Mouse (Mus musculus) embryonic facial prominence, embryonic 15.5 days (tissue): ENCODE measurements at regions not wholly inside any gene's neighbourhood (a gene's known extent, or its start where the extent isn't known, plus 50 kb on each side); places are given as distances from the start of the nearest gene placed in this dataset.
"Not testable (repeated sequence)": the region's sequence is repeated elsewhere in the genome, so short reads cannot be mapped to it uniquely, and the experiment has no call there.

Source experiments
- ATAC-seq: fragments of 200-750 bp; cut with Nextera tagmentation; 2 replicates; pipeline ENCODE4 v1.8.0; 2017; ENCODE audit warnings: low read depth, moderate TSS enrichment; ENCODE audit not compliant: insufficient number of reproducible peaks, low FRiP score, low TSS enrichment
- H3K27ac ChIP-seq: fragments of 300-500 bp; sonication (generic); replicated peaks from 2 replicates; pipeline ENCODE4 v1.5.1; 2015; ENCODE audit warnings: mild to moderate bottlenecking, inconsistent platforms
- H3K27me3 ChIP-seq: fragments of 300-500 bp; sonication (generic); 2 replicates; pipeline ENCODE4 v1.6.1; 2015; ENCODE audit warnings: inconsistent platforms
- H3K36me3 ChIP-seq: fragments of 300-500 bp; sonication (generic); 2 replicates; pipeline ENCODE4 v1.6.1; 2015; ENCODE audit warnings: mild to moderate bottlenecking, inconsistent platforms
- H3K4me1 ChIP-seq: fragments of 300-500 bp; sonication (generic); 2 replicates; pipeline ENCODE4 v1.6.1; 2015; ENCODE audit warnings: inconsistent platforms
- H3K4me2 ChIP-seq: fragments of 300-500 bp; sonication (generic); replicated peaks from 2 replicates; pipeline ENCODE4 v1.6.1; 2015; ENCODE audit warnings: mild to moderate bottlenecking, inconsistent platforms
- H3K4me3 ChIP-seq: fragments of 300-500 bp; sonication (generic); replicated peaks from 2 replicates; pipeline ENCODE4 v1.5.1; 2015; ENCODE audit warnings: mild to moderate bottlenecking, inconsistent platforms
- H3K9ac ChIP-seq: fragments of 300-500 bp; sonication (generic); 2 replicates; pipeline ENCODE4 v1.6.1; 2015; ENCODE audit warnings: inconsistent platforms
- H3K9me3 ChIP-seq: fragments of 300-500 bp; sonication (generic); replicated peaks from 2 replicates; pipeline ENCODE4 v1.6.1; 2016; ENCODE audit warnings: inconsistent platforms
- WGBS: fragments of 180-500 bp; shearing (Covaris S2); methylation state at CpG from one replicate; pipeline ENCODE4 v1.1.7; 2015; 5-methylcytosine and 5-hydroxymethylcytosine counted together

GRCm38 (mm10) chr14:73453164-73453563 lies 56.7 kb upstream of the Med4 start:
- WGBS, result 34% methylated on average over 12 of the region's 12 CpGs
- Histone ChIP-seq H3K9me3 (no peaks in the 10 kb centered on the region), H3K36me3 (no peaks in the 10 kb centered on the region), H3K4me2 (no peak overlapping the region), H3K4me3 (no peak overlapping the region), H3K27me3 (no peaks in the 10 kb centered on the region), H3K4me1 (0 out of 2 replicates have a peak, but pooled peaks cover 6% of the 10 kb centered on the region), H3K27ac (peak overlapping the region; percentile 44; the same call in 1 of the 2 replicates), H3K9ac (no peak overlapping the region)
- ATAC-seq, result 0 out of 2 replicates have a peak, but pooled peaks have one; percentile 19

DNA sequence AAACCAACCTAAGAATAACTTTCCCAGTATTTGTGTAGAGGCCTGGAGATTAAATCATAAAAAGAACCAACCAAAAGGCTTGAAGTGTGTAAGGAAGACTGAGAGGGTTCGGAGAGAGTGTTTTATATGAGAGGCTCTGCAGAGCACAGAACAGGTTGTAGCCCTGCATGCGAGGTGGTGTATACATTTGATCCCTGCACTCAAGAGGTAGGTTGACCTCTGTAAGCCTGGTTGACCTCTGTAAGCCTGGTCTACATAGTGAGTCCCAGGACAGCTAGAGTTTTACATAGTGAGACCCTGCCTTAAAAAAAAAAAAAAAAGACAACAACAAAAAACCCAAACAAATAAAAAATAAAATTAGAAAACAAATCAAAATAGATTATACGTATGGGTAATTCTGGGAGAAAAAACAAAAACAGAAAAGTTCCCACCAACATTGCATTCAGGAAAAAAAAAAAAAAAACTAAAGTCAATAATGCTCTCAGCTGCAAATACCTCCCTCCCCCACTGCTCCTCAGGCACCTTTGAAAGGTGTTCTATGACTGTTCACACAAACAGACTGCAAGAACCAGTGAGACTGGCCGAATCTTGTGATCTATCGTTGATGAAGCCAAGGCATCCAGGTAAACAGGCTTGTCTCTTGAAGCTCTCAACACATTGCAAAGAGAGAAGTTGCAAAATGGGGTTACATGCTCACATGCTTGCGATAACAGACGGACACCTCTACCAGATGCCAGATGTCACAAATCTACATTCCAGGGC lies 57.3 kb upstream of the Med4 start:
- Histone ChIP-seq H3K36me3 (no peaks in the 10 kb centered on the region), H3K4me3 (no peak overlapping the region), H3K4me1 (0 out of 2 replicates have a peak, but pooled peaks cover 6% of the 10 kb centered on the region), H3K9ac (no peak overlapping the region), H3K27ac (peak overlapping the region; percentile 44; the same call in 1 of the 2 replicates), H3K27me3 (no peaks in the 10 kb centered on the region), H3K4me2 (no peak overlapping the region), H3K9me3 (no peaks in the 10 kb centered on the region)
- 76% methylated on average over 7 of the region's 7 CpGs for WGBS
- ATAC-seq, result no peak

DNA sequence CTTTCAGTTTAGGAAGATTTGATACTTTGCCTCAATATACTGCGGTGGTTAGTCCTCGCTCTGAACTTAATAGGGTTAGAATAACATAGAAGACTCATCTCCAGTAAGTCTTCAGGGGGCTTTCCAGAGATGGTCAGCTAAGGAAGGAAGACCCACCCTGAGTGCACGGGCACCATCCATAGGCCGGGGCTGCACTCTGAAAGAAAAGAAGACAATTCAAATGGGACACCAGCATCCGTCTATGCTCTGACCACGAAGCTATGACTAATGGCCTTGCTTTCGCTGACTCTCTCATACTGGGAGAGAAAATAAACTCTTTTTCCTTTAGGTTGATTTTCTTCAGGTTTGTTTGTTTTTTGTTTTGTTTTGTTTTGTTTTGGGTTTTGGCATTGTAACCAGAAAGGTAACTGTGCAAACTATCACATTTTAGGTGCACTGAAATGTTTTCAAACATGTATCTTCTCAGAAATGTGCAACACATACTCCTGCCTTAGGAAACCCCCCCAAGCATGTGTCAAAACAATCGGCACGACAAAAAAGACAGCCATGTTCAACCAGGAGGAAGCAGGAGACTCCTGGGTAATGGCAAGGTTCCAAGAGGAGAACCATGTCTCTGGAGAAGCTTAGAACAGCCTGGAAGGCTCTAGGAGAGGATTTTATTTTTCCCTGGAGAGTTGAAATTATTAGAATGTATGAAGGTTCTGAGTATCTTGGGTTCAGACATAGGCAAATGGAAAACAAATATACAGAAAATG lies 58.4 kb upstream of the Med4 start:
- no peak overlapping the region for H3K27ac ChIP-seq
- ATAC-seq, result no peak
- no peaks in the 10 kb centered on the region for H3K9me3 ChIP-seq
- 0 out of 2 replicates have a peak, but pooled peaks cover 6% of the 10 kb centered on the region for H3K4me1 ChIP-seq
- H3K4me2 ChIP-seq, result no peak overlapping the region
- no peaks in the 10 kb centered on the region for H3K36me3 ChIP-seq
- 71% methylated on average over 9 of the region's 9 CpGs for WGBS
- no peak overlapping the region for H3K9ac ChIP-seq
- H3K27me3 ChIP-seq, result no peaks in the 10 kb centered on the region
- H3K4me3 ChIP-seq, result no peak overlapping the region

DNA sequence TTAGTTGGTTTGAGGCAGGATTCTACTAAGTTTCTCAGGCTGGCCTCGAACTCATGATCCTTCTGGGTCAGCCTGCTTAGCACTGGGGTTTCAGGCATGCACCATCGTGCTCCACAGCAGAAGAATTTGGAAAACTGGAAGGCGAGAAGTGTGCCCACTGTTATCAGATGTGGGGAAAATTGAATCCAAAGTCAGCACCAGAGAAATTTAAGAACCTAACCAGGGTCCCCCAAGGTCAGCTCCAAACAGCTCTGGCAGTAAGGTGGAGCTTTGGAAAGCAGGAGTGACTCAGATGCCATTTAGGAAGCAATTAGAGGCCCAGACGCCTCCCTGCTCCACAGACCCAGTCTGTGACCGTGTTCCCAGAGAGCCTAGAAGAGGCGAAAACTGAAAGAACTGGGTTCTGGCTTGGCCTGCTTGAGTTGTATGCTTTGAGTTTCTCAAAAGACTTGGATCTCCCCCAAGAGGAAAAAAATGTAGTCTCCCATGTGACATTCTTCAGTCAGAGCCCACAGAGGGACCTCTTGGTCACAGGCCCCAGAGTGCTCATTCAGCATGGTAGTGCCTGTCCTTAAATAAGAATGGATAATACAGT lies 59.8 kb upstream of the Med4 start:
- no peaks in the 10 kb centered on the region for H3K27me3 ChIP-seq
- no peak for ATAC-seq
- H3K36me3 ChIP-seq, result no peaks in the 10 kb centered on the region
- no peaks in the 10 kb centered on the region for H3K9me3 ChIP-seq
- no peak overlapping the region for H3K4me3 ChIP-seq
- 58% methylated on average over 6 of the region's 6 CpGs for WGBS
- no peak overlapping the region for H3K9ac ChIP-seq
- peaks cover 16% of the 10 kb centered on the region; the same call in 1 of the 2 replicates for H3K4me1 ChIP-seq
- H3K27ac ChIP-seq, result 0 out of 2 replicates have a peak overlapping the region, but pooled peaks have one; percentile 14
- H3K4me2 ChIP-seq, result no peak overlapping the region

DNA sequence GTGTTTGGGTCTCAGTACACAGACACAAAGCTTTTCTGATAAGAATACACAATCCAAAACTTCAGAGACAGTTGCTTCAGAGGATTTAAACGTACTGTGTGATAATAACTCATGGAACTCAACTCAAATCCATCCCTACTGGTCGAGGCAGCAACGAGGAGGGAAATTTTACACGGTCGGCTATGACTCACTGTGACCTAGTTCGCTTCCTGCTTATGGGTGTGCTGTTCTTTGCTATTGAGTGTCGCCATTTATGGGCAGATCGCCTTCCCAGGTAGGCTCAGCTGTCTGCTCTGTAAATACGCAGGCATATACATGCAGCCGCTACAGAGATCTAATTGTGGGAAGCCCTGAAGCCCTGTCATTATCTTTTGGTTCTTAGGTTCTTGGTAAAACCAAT lies 60.7 kb upstream of the Med4 start:
- Histone ChIP-seq H3K4me3 (no peak overlapping the region), H3K4me2 (no peak overlapping the region), H3K9ac (no peak overlapping the region), H3K27ac (no peak overlapping the region), H3K27me3 (no peaks in the 10 kb centered on the region), H3K9me3 (no peaks in the 10 kb centered on the region), H3K36me3 (no peaks in the 10 kb centered on the region), H3K4me1 (peaks cover 21% of the 10 kb centered on the region; the same call in 1 of the 2 replicates)
- ATAC-seq, result no peak
- WGBS, result 65% methylated on average over 10 of the region's 10 CpGs

DNA sequence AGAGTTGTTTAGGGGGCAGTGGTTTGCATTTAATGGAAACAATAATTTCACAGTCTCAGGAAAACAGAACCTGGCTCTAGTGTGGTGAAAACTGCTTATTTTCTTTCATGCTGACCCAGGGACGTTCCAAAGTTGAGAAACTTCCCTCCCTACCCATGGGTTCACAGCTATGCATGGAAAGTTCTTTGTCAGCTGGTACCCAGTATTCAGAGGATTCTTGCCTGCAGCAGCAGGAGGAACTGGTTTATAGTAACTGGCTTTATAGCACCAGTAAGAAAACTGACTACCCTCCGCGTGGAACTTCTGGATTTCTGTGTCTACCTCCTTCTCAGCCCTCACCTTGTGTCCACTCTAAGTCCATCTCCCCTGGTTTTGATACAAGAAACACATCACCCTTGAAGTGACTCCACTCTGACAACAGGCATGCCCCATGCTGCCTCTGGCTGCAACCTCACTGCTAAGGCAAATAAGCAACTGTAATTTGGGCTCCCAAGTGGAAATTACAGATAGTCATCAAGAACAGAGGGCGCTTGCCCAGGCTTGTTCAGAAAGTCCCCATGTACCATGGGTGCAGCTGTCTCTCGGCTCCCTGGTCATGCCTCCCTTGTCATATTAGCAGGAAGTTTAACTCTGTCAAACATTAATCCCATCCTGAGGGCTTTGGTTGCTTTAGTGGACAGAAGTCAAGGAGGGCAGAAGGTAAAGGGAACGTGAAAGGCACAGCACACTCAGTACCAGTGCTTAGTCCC lies 60.6 kb upstream of the Itm2b start:
- Histone ChIP-seq H3K4me3 (no peak overlapping the region), H3K4me2 (no peak overlapping the region), H3K4me1 (peaks cover 15% of the 10 kb centered on the region; the same call in 1 of the 2 replicates), H3K9ac (no peak overlapping the region), H3K27me3 (no peaks in the 10 kb centered on the region), H3K27ac (peak overlapping the region; percentile 59), H3K36me3 (no peaks in the 10 kb centered on the region), H3K9me3 (no peaks in the 10 kb centered on the region)
- peak; percentile 49; the same call in 1 of the 2 replicates for ATAC-seq
- 48% methylated on average over 6 of the region's 6 CpGs for WGBS

GRCm38 (mm10) chr14:73444733-73445132 lies 59.6 kb upstream of the Itm2b start:
- H3K4me1 ChIP-seq, result peaks cover 15% of the 10 kb centered on the region; the same call in 1 of the 2 replicates
- 40% methylated on average over 3 of the region's 3 CpGs for WGBS
- no peaks in the 10 kb centered on the region for H3K36me3 ChIP-seq
- no peak overlapping the region for H3K4me3 ChIP-seq
- no peak overlapping the region for H3K9ac ChIP-seq
- peak overlapping the region; percentile 59 for H3K27ac ChIP-seq
- H3K4me2 ChIP-seq, result no peak overlapping the region
- ATAC-seq, result no peak
- no peaks in the 10 kb centered on the region for H3K9me3 ChIP-seq
- H3K27me3 ChIP-seq, result no peaks in the 10 kb centered on the region

- Histone ChIP-seq H3K4me2 (no peak overlapping the region), H3K4me3 (no peak overlapping the region), H3K4me1 (peaks cover 15% of the 10 kb centered on the region; the same call in 1 of the 2 replicates), H3K9me3 (no peaks in the 10 kb centered on the region), H3K9ac (no peak overlapping the region), H3K27ac (no peak overlapping the region), H3K36me3 (no peaks in the 10 kb centered on the region), H3K27me3 (no peaks in the 10 kb centered on the region)
- 65% methylated on average over 7 of the region's 7 CpGs for WGBS
- peak; percentile 55; the same call in 1 of the 2 replicates for ATAC-seq
Observed at GRCm38 (mm10) chr14:73441951-73442716, 57.0 kb upstream of the Itm2b start.

DNA sequence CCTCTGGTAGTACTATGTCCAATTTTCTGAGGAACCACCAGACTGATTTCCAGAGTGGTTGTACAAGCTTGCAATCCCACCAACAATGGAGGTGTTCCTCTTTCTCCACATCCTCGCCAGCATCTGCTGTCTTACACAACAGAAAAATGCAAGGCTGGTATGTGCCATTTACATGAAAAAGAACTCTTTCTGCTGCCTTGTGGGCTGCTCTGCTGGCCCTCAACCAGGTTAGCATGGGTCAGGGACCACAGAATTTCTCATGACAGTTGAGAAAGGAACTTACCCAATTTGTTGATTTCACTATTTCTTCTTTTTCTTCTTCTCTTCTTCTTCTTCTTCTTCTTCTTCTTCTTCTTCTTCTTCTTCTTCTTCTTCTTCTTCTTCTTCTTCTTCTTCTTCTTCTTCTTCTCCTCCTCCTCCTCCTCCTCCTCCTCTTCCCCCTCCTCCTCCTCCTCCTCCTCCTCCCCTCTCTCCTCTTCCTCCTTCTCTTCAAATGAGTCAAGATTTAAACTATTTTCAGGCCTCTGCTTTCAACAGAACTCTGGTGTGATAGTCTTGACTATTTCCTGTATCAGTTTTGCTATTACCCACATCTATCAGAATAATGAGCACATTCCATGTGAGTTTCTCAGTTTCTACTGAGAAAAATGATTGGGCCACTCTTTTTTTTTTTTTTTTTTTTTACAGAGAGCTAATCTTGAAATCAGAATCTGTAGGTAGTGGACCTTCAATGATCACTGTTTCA lies 56.3 kb upstream of the Itm2b start:
- ATAC-seq, result not testable (repeated sequence)
- 89% methylated on average over 1 of the region's 1 CpGs for WGBS

More for the DNA sequence above, 56.3 kb upstream of the Itm2b start:
- not testable (repeated sequence) for H3K27me3 ChIP-seq, H3K4me3 ChIP-seq, H3K9ac ChIP-seq, H3K4me2 ChIP-seq, H3K36me3 ChIP-seq, H3K27ac ChIP-seq, H3K9me3 ChIP-seq
- H3K4me1 ChIP-seq, result peaks cover 15% of the 10 kb centered on the region; the same call in 1 of the 2 replicates
